Mouse (Mus musculus) T-cell, adult 2 months (primary cell): Measurements from ENCODE around the gene Kdm1b.
A peak's percentile ranks its signal among the peaks of the same experiment; 100 is the strongest.

Source experiments
- DNase-seq: peaks from one replicate; pipeline ENCODE4 v3.0.0; 2022; ENCODE audit warnings: low spot score

Kdm1b gene

DNA sequence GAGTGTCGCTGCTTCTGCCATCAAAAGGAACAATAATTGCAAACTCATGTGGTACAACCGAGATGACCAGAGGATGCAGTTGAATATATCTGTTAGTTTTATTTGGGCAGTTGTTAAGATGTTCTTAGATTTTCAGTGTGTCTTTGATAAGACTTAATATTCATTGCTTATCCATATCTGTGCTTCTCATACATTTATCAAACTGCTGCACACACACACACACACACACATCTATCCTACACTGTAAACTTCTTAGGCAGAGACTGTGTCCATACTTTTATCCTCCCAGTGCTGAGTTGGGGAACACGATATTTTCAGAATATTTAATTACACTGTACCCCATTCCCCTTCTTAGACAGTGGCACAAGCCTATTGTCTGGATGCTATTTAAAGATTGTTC is 67.9 kb downstream of the Kdm1b start:
- no peak for DNase-seq

DNA sequence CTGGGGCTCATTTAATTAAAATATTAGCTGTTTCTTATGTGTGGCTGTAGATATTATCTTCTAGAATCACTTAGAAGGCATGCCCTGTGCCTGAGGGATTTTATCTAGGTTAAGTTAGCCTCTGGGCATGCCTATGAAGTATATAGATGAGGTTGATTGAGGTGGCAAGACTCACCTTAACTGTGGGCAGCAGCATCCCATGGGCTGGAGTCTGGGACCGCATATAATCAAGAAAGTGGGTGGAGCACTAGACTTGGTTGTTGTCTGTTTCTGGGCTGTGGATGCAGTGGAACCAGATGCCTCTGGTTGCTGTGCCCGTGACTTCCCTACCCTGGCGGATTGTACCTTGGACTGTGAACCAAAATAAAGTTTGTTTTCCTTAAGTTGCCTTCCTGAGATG is 68.8 kb downstream of the Kdm1b start:
- DNase-seq, result no peak

DNA sequence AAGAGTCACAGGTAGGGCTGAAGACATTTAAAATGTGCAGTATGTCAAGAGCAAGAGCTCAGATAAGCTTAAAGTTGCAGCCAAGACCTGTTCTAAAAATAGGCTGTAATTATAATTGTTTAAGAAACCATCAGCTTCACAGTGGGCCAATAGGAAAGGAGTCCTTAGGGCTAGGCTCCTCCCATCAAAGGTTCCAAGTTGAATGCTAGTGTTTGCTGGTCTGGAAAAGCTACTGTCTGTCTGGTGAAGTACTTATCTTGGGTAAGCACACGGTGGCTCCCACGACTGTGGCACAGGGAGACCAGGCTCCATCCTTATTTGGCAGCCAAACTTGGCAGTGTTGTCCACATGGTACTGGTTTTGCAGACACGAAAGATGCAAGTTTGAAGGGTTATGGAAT is 69.6 kb downstream of the Kdm1b start:
- no peak for DNase-seq

DNA sequence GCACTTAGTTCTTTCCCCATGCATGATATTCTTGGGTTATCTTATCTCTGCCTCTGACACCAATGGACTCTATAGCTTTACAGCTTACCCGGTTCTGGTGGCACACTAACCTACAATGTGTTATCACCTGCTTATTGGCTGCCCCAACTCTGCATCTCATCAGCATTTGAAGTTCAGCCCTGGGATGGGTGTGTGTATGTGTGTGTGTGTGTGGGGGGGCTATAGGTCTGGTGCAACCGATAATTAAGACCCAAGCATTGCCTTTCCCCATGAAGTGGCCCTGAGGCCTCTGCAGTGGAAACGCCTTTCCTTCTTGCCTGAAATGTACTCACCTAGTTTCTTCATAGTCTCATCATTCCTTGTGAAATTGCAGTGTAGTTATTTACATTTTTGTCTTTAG is 72.7 kb downstream of the Kdm1b start:
- DNase-seq, result no peak

DNA sequence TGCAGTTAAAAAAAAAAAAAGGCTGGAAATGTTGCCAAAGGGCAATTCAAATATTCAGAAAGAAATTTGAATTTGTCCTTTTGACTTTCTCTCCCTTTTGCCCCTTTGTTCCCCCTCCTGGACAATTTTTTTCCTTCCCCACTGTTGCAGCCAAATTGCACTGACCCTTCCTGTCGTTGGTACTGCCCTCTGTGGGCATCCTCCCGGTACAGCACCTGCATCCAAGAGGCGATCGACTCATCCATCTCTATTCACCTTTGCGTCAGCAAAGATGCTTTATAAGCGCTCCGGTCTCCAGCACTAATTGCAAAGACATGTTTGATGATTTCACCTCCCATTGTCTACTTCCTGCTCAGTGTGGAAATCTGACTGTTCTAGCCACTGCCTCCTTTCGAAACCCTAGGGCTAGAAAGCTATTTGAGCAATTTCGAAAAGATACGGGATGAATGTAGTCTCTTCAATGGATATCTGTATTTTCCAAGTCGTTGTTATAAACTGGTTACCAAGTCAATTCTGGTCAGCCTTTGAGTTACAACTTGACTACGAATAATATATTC is 78.1 kb downstream of the Kdm1b start:
- DNase-seq, result no peak

DNA sequence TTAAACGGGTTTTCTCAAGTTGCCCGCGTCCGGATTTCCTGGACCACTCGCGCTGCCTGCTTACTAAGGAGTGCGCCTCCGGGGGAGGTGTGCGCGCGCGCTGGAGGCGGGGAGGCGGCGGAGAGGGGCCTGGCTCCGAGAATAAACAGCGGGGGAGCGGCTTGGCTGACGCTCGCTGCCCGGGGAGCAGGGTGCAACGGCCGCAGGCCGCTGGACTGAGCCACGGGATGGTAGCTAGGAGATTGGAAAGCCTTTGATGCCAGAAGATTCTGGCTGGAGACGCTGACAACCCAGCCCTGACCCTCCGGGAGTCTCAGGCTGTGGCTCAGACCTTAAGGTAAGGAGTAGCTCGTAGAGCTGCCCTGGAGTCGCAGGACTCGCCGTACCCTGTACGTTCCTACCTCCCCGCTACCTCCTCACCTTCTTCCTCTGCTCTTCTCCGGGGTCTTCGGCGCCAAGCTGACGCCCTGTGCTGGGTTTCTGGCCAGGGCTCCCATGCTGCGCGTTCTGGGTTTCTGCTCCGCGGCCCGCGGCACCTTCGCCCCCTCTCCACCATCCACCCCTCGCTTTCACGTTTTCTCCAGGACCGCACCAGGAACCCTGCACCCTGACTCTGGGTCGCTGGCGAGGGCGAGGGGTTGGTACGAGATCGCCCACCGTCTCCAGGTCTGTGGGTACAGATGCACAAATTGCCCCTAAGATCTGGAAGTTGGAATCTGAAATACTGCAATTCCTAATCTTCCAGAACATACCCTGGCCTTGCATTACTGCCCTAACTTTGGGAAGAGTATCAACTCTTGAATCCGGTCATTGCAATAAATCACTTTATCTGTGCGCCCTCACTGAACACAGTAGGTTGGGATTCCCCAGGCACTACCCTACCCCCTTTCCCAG is 79.5 kb downstream of the Kdm1b start, which contains the start of gene Rnf144b:
TSS of gene Rnf144b (plus strand) at position 120 of the 894 bp plus-strand sequence.
- DNase-seq, result peak; percentile 56

DNA sequence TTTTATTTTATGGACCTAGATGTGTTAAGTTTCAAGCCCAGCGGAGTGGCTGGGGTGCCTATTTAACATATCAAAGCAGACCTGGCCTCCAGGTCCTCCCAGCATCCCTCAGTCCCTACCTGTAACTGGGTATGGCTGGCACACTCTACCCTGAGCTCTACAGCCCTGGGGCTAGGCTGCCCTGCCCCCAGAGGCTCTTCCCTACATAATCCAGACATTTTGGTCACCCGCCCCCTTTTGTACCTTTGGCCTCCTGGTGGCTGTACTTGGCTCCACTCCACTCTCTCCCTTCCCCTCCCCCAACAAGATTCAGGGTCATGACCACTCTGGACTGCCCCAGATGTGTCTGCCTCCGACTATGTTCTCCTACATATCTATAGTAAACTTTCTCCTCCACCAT is 81.2 kb downstream of the Kdm1b start:
- no peak for DNase-seq

DNA sequence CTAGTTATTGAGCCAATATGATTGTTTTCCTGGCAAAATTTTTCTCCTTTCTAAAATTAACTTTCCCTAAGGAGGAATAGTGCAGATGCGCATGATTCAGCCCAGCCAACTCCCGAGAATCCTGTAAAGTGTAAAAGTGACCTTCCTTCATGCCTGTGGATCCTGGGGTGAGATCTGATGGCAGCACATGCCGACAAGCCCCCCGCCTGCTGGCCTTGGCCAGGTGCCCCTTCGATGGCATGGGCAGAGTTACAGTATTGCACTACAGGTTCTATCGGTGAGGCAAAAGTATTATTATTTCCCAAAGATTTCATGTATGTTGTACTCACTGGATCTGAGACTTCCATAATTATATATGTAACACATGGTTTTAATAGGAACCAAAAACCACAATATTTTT is 81.7 kb downstream of the Kdm1b start:
- no peak for DNase-seq

DNA sequence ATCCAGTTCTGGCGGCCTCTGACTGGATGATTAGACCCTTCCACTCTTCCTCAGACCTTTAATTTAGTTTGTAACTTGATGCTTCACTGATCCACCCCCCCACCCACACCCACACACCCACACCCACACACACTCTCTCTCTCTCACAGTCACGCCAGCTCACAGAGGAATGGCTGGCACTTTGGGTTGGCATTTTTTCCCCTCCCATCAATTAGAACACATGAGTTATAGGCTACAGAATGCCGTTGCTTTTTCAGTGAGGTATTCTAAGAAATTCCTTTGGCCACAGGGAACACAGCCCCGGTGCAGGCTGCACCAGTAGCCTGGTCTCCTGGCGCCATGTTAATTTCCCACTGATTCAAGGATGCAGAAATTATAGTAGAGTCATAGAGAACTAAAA is 82.3 kb downstream of the Kdm1b start:
- DNase-seq, result no peak

DNA sequence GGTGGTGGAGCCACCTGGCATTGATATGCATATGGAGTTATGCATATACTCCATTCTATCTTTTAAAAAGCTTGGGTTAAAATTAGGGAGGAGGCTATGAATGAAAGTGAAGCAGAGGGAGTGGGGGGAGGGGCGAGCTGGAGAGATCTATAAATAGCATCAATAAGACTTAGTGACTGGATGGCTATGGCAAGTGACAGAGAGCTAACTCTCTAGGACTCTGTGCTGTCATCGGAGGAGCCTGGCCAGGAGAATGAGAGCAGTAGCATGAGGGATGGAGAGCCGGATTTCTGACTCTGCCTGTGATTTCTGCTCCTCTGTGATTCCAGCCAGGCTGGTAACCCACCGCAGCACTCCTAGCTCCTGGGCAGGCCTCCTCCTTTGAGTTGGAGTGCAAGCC is 85.8 kb downstream of the Kdm1b start:
- no peak for DNase-seq

DNA sequence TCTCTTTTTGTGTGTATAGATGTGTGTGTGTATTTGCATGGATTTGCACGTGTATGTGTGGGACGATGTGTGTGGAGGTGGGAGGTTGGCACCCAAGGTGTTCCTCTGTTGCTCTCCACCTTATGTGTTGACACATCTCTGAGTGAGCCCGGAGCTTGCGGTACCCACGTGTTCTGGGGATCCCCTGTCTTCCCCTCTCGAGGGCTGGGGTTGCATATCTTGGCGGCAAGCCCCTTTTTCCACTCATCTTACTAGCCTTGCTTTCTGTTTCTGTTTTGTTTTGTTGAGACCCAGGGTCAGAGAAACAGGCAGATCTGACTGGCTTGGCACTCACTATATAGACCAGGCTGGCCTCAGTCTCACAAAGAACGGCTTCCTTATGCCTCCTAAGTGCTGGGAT is 89.8 kb downstream of the Kdm1b start:
- no peak for DNase-seq

DNA sequence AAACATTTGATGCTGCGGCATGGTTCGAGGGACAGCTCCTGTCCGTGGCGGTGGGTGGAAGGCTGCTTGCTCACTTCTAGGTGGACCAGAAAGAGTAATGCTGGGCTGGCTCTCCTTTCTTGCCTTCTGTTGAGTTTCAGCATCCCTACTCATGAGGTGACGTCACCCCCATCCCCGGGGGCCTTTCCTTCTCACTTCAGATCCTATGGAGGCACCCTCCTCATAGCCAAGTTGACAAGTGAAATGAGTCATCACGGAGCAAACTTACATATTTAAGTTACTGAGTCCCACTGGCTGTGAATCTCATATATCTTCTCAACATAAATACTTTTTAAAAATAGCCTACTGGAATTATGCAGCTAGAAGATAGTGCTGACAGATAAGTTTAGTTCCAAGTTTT is 91.5 kb downstream of the Kdm1b start:
- no peak for DNase-seq
